ENCODE assay signal across 29 mouse cellular contexts in the genomic region with DNA sequence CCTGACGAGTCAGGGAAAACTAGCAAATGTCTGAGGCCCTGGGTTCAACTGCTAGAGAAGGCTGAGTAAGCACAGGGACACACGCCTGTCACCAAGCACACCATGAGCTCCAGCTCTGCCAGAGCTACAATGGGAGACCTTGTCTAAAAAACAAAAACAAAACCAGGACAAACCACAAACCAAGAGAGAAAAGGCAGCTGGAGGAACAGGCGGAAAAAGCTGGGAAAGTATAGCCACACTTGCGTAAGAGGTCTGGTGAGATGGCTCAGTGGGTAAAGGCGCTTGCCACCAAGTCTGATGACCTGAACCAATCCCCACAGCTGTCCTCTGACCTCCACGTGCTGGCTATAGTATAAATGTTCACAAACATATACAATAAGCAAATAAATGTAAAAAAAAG. TPM values are rescaled to one million over a fixed set of nuclear protein-coding genes. Genes with fewer than 3 reads are reported as not detected.
DNase-seq lines count a peak whose midpoint lies in the region; ATAC-seq and TF ChIP-seq lines count a peak whose summit lies in the region.
"Had no signal": no experiment of that assay in that cellular context is flagged by ENCODE, and none has a peak within 500 bp of the region (broad histone marks: within the 10 kb centered on the region; RNA-seq: fewer than 3 reads in every experiment).

No protein-coding gene starts in this region.

- intact Hi-C loops in heart, adult 2 months (cut with DNase I), result no loop called here

- no peaks in the 10 kb centered on the region for H3K79me3 ChIP-seq in C2C12 (ENCODE audit: low read depth)

- 86% methylated on average over 6 of the region's 6 CpGs for WGBS in heart, embryonic 11.5 days (ENCODE audit: insufficient replicate concordance)
- WGBS in heart, adult 2 months, result 78% methylated on average over 6 of the region's 6 CpGs
- 93% methylated on average over 6 of the region's 6 CpGs for WGBS in forebrain, embryonic 16.5 days

- peaks cover 52% of the 10 kb centered on the region for H3K36me3 ChIP-seq in heart, embryonic 11.5 days (ENCODE audit: control insufficient read depth, insufficient read depth, low read length)
- H3K36me3 ChIP-seq in heart, adult 2 months (ENCODE audit: control insufficient read depth, insufficient read depth, low read length), result no peaks in the 10 kb centered on the region
- peaks cover 94% of the 10 kb centered on the region for H3K36me3 ChIP-seq in C2C12 (ENCODE audit: control insufficient read depth, insufficient read depth)
- H3K36me3 ChIP-seq in forebrain, embryonic 16.5 days (ENCODE audit: control insufficient read depth, insufficient read depth), result peaks cover 49% of the 10 kb centered on the region

- no peaks in the 10 kb centered on the region for H3K79me2 ChIP-seq in heart, adult 2 months (replicated peaks; ENCODE audit: control insufficient read depth, insufficient read depth, low read length)
- H3K79me2 ChIP-seq in C2C12 (ENCODE audit: control insufficient read depth, insufficient read depth), result no peaks in the 10 kb centered on the region

- no peak overlapping the region for H3ac ChIP-seq in C2C12 (ENCODE audit: control insufficient read depth, insufficient read length, low read depth)

- no peak for TF ChIP-seq POLR2A in heart, adult 2 months (IDR thresholded peaks at IDR 0.05; ENCODE audit: insufficient read depth, low read depth, low read length)
- TF ChIP-seq POLR2A in embryonic fibroblast, embryonic 13.5 days (IDR thresholded peaks at IDR 0.05; ENCODE audit: low read depth, low read length), result no peak

- no peak for DNase-seq in heart, adult 2 months
- DNase-seq in 3134 (ENCODE audit: extremely low read depth, insufficient read length, low spot score) (peak; percentile 76), liver (no peak)
- DNase-seq: cerebellum, adult 8-10 months; cerebellum, postnatal 25 days; gastrocnemius, postnatal 10 days; kidney, adult 8-10 months; liver, postnatal 0 days; midbrain, embryonic 14.5 days; retina, postnatal 1 day; right cerebral cortex, postnatal 14 days; thymus, adult 18-20 months; thymus, postnatal 25 days had no signal

- TF ChIP-seq CTCF in heart, adult 2 months (IDR thresholded peaks at IDR 0.05), result no peak
- TF ChIP-seq CTCF in C2C12 (IDR thresholded peaks at IDR 0.05; ENCODE audit: control insufficient read depth, insufficient read depth, insufficient read length), result no peak
- TF ChIP-seq CTCF in embryonic fibroblast, embryonic 13.5 days (IDR thresholded peaks at IDR 0.05; ENCODE audit: borderline replicate concordance, insufficient read depth, low read length), result no peak

- H3K4me1 ChIP-seq in heart, embryonic 11.5 days (ENCODE audit: control insufficient read depth, insufficient read depth, low read length), result peaks cover 5% of the 10 kb centered on the region; the same call in 1 of the 2 replicates
- no peaks in the 10 kb centered on the region for H3K4me1 ChIP-seq in heart, adult 2 months (ENCODE audit: control insufficient read depth, insufficient read depth, low read length)
- H3K4me1 ChIP-seq in embryonic fibroblast, embryonic 13.5 days (ENCODE audit: control insufficient read depth, insufficient read depth, low read length), result no peaks in the 10 kb centered on the region
- H3K4me1 ChIP-seq in forebrain, embryonic 16.5 days (replicated peaks; ENCODE audit: control insufficient read depth, insufficient read depth, low read length), result no peaks in the 10 kb centered on the region
- H3K4me1 ChIP-seq: embryonic facial prominence, embryonic 12.5 days; forebrain, embryonic 10.5 days; forebrain, embryonic 15.5 days; hindbrain, embryonic 13.5 days; limb, embryonic 13.5 days; liver, embryonic 12.5 days; neural tube, embryonic 15.5 days; stomach, embryonic 15.5 days had no signal

- H3K27ac ChIP-seq in heart, embryonic 11.5 days (ENCODE audit: low read depth, low read length), result no peak overlapping the region
- H3K27ac ChIP-seq in heart, adult 2 months, result no peak overlapping the region; the same call in 1 of the 2 replicates
- H3K27ac ChIP-seq in embryonic fibroblast, embryonic 13.5 days (ENCODE audit: insufficient read depth, low read length), result peak overlapping the region; percentile 78
- H3K27ac ChIP-seq in forebrain, embryonic 16.5 days (ENCODE audit: low read length), result no peak overlapping the region
- H3K27ac ChIP-seq: embryonic facial prominence, embryonic 12.5 days; forebrain, embryonic 10.5 days; forebrain, embryonic 15.5 days; hindbrain, embryonic 13.5 days; kidney, postnatal 0 days; limb, embryonic 13.5 days; liver, embryonic 12.5 days; neural tube, embryonic 15.5 days; stomach, embryonic 15.5 days had no signal

- H3K4me3 ChIP-seq in heart, embryonic 11.5 days (ENCODE audit: low read depth, low read length), result no peak overlapping the region
- no peak overlapping the region for H3K4me3 ChIP-seq in heart, adult 2 months
- H3K4me3 ChIP-seq in C2C12 (ENCODE audit: insufficient read depth, poor library complexity, severe bottlenecking), result no peak overlapping the region
- no peak overlapping the region for H3K4me3 ChIP-seq in embryonic fibroblast, embryonic 13.5 days (ENCODE audit: insufficient read depth, low read length)
- no peak overlapping the region for H3K4me3 ChIP-seq in forebrain, embryonic 16.5 days (replicated peaks; ENCODE audit: low read length)
- H3K4me3 ChIP-seq: embryonic facial prominence, embryonic 12.5 days; forebrain, embryonic 10.5 days; forebrain, embryonic 15.5 days; hindbrain, embryonic 13.5 days; limb, embryonic 13.5 days; liver, embryonic 12.5 days; neural tube, embryonic 15.5 days; stomach, embryonic 15.5 days had no signal

- no peaks in the 10 kb centered on the region for H3K9me3 ChIP-seq in heart, embryonic 11.5 days (replicated peaks; ENCODE audit: control insufficient read depth, low read length)
- no peaks in the 10 kb centered on the region for H3K9me3 ChIP-seq in forebrain, embryonic 16.5 days (ENCODE audit: control insufficient read depth, low read length)
- H3K9me3 ChIP-seq: embryonic facial prominence, embryonic 12.5 days; forebrain, embryonic 10.5 days; forebrain, embryonic 15.5 days; hindbrain, embryonic 13.5 days; limb, embryonic 13.5 days; liver, embryonic 12.5 days; megakaryocyte, embryonic 14.5 days; neural tube, embryonic 15.5 days; stomach, embryonic 15.5 days had no signal

- no peak overlapping the region for H3K4me2 ChIP-seq in heart, embryonic 11.5 days
- no peak overlapping the region for H3K4me2 ChIP-seq in forebrain, embryonic 16.5 days (ENCODE audit: low read length)
- H3K4me2 ChIP-seq: embryonic facial prominence, embryonic 12.5 days; forebrain, embryonic 15.5 days; hindbrain, embryonic 13.5 days; limb, embryonic 13.5 days; liver, embryonic 12.5 days; neural tube, embryonic 15.5 days; stomach, embryonic 15.5 days had no signal

- ATAC-seq in heart, embryonic 11.5 days (replicated peaks; ENCODE audit: insufficient number of reproducible peaks, low FRiP score, low TSS enrichment), result 0 out of 2 replicates have a peak, but pooled peaks have one; percentile 8
- ATAC-seq in forebrain, embryonic 16.5 days, result no peak
- ATAC-seq: forebrain, embryonic 15.5 days; intestine, embryonic 16.5 days; liver, embryonic 12.5 days; liver, postnatal 0 days had no signal

- H3K9ac ChIP-seq in heart, embryonic 11.5 days (ENCODE audit: low read depth, low read length), result no peak overlapping the region
- no peak overlapping the region for H3K9ac ChIP-seq in heart, adult 2 months (ENCODE audit: low read depth, low read length)
- H3K9ac ChIP-seq in forebrain, embryonic 16.5 days (replicated peaks; ENCODE audit: low read depth, low read length), result no peak overlapping the region
- H3K9ac ChIP-seq: embryonic facial prominence, embryonic 12.5 days; forebrain, embryonic 15.5 days; hindbrain, embryonic 13.5 days; limb, embryonic 13.5 days; liver, embryonic 12.5 days; liver, postnatal 0 days; neural tube, embryonic 15.5 days; stomach, embryonic 15.5 days had no signal

- no peaks in the 10 kb centered on the region for H3K27me3 ChIP-seq in heart, embryonic 11.5 days (ENCODE audit: control insufficient read depth, insufficient read depth, low read length)
- no peaks in the 10 kb centered on the region for H3K27me3 ChIP-seq in heart, adult 2 months (ENCODE audit: control insufficient read depth, insufficient read depth, low read length)
- H3K27me3 ChIP-seq in C2C12 (ENCODE audit: control insufficient read depth, insufficient read depth, insufficient read length), result no peaks in the 10 kb centered on the region
- no peaks in the 10 kb centered on the region for H3K27me3 ChIP-seq in forebrain, embryonic 16.5 days (replicated peaks; ENCODE audit: control insufficient read depth, insufficient read depth, low read length)
- H3K27me3 ChIP-seq: embryonic facial prominence, embryonic 12.5 days; forebrain, embryonic 15.5 days; hindbrain, embryonic 13.5 days; limb, embryonic 13.5 days; liver, embryonic 12.5 days; megakaryocyte, embryonic 14.5 days; neural tube, embryonic 15.5 days; stomach, embryonic 15.5 days had no signal

- no peak for TF ChIP-seq EP300 in heart, adult 2 months (IDR thresholded peaks at IDR 0.05; ENCODE audit: insufficient read depth, low read depth, low read length)

RNA-seq across cellular contexts. Expression of gene Psmd4, which starts 23.7 kb away (rescaled TPM):
- polyA plus RNA-seq in heart, embryonic 11.5 days (2014; fragmentation: Nextera tagmentation; extraction: Ambion mirVana), result 231 and 247 TPM in 2 replicates
- total RNA-seq in heart, adult 2 months (2021), result 100 to 1,000 TPM; 121 to 140 TPM
- 119 and 144 TPM in 2 replicates for polyA plus RNA-seq in heart, adult 2 months (2012; rRNA removed)
- 264 TPM for polyA plus RNA-seq in C2C12 (2012; fragmentation: generic; extraction: Trizol)
- polyA plus RNA-seq in embryonic fibroblast, embryonic 13.5 days (2011; ENCODE audit: insufficient read length, low read depth, missing spikeins), result 234 and 248 TPM in 2 replicates
- polyA plus RNA-seq in forebrain, embryonic 16.5 days (2015; fragmentation: Nextera tagmentation; extraction: Ambion mirVana), result 286 and 291 TPM in 2 replicates

RNA-seq across cellular contexts. Expression of gene Pip5k1a, which starts 40.6 kb away (rescaled TPM):
- polyA plus RNA-seq in heart, embryonic 11.5 days (2014; fragmentation: Nextera tagmentation; extraction: Ambion mirVana), result 11.8 and 14.0 TPM in 2 replicates
- 10 to 100 TPM; 15.8 to 16.8 TPM for total RNA-seq in heart, adult 2 months (2021)
- 11.8 and 17.9 TPM in 2 replicates for polyA plus RNA-seq in heart, adult 2 months (2012; rRNA removed)
- polyA plus RNA-seq in C2C12 (2012; fragmentation: generic; extraction: Trizol), result 21.2 TPM
- polyA plus RNA-seq in embryonic fibroblast, embryonic 13.5 days (2011; ENCODE audit: insufficient read length, low read depth, missing spikeins), result 73.5 and 78.1 TPM in 2 replicates
- 20.3 and 21.7 TPM in 2 replicates for polyA plus RNA-seq in forebrain, embryonic 16.5 days (2015; fragmentation: Nextera tagmentation; extraction: Ambion mirVana)

RNA-seq across cellular contexts. Expression of gene Vps72, which starts 44.7 kb away (rescaled TPM):
- polyA plus RNA-seq in heart, embryonic 11.5 days (2014; fragmentation: Nextera tagmentation; extraction: Ambion mirVana), result 108 and 113 TPM in 2 replicates
- 10 to 100 TPM; 31.8 to 36.5 TPM for total RNA-seq in heart, adult 2 months (2021)
- polyA plus RNA-seq in heart, adult 2 months (2012; rRNA removed), result 34.5 and 39.2 TPM in 2 replicates
- 83.4 TPM for polyA plus RNA-seq in C2C12 (2012; fragmentation: generic; extraction: Trizol)
- polyA plus RNA-seq in embryonic fibroblast, embryonic 13.5 days (2011; ENCODE audit: insufficient read length, low read depth, missing spikeins), result 37.2 and 40.4 TPM in 2 replicates
- polyA plus RNA-seq in forebrain, embryonic 16.5 days (2015; fragmentation: Nextera tagmentation; extraction: Ambion mirVana), result 230 and 233 TPM in 2 replicates

RNA-seq across cellular contexts. Expression of gene Zfp687, which starts 50.8 kb away (rescaled TPM):
- polyA plus RNA-seq in heart, embryonic 11.5 days (2014; fragmentation: Nextera tagmentation; extraction: Ambion mirVana), result 16.2 and 19.6 TPM in 2 replicates
- 10 to 100 TPM; 11.0 to 13.5 TPM for total RNA-seq in heart, adult 2 months (2021)
- 10.6 and 10.9 TPM in 2 replicates for polyA plus RNA-seq in heart, adult 2 months (2012; rRNA removed)
- polyA plus RNA-seq in C2C12 (2012; fragmentation: generic; extraction: Trizol), result 15.3 TPM
- polyA plus RNA-seq in embryonic fibroblast, embryonic 13.5 days (2011; ENCODE audit: insufficient read length, low read depth, missing spikeins), result 18.4 and 20.2 TPM in 2 replicates
- 20.0 and 20.7 TPM in 2 replicates for polyA plus RNA-seq in forebrain, embryonic 16.5 days (2015; fragmentation: Nextera tagmentation; extraction: Ambion mirVana)

RNA-seq across cellular contexts. Expression of gene Tmod4, which starts 58.2 kb away (rescaled TPM):
- 0.53 and 0.83 TPM in 2 replicates for polyA plus RNA-seq in heart, embryonic 11.5 days (2014; fragmentation: Nextera tagmentation; extraction: Ambion mirVana)
- total RNA-seq in heart, adult 2 months (2021), result 10 to 100 TPM; 22.6 to 30.9 TPM
- polyA plus RNA-seq in heart, adult 2 months (2012; rRNA removed), result 23.3 and 25.6 TPM in 2 replicates
- 0.23 TPM for polyA plus RNA-seq in C2C12 (2012; fragmentation: generic; extraction: Trizol)
- not detected in 2 replicates for polyA plus RNA-seq in embryonic fibroblast, embryonic 13.5 days (2011; ENCODE audit: insufficient read length, low read depth, missing spikeins)
- 0.65 and 0.91 TPM in 2 replicates for polyA plus RNA-seq in forebrain, embryonic 16.5 days (2015; fragmentation: Nextera tagmentation; extraction: Ambion mirVana)
- total RNA-seq: monocyte, adult 5-6 weeks had no signal
